Mouse (Mus musculus) embryonic facial prominence, embryonic 12.5 days (tissue): ENCODE results near the gene Chka. TPM values are rescaled to one million over a fixed set of nuclear protein-coding genes. Genes with fewer than 3 reads are reported as not detected.

Experiments
- ATAC-seq: fragments of 200-750 bp; cut with Nextera tagmentation; 2 replicates; pipeline ENCODE4 v1.8.0; 2017; ENCODE audit not compliant: insufficient number of reproducible peaks, insufficient read depth, low FRiP score, low TSS enrichment
- H3K27ac ChIP-seq: fragments of 300-500 bp; sonication (generic); 2 replicates; pipeline ENCODE4 v1.5.1; 2016; ENCODE audit warnings: mild to moderate bottlenecking
- H3K27me3 ChIP-seq: fragments of 300-500 bp; sonication (generic); 2 replicates; pipeline ENCODE4 v1.6.1; 2016; ENCODE audit warnings: mild to moderate bottlenecking, moderate library complexity
- H3K36me3 ChIP-seq: fragments of 300-500 bp; sonication (generic); 2 replicates; pipeline ENCODE4 v1.6.1; 2016; ENCODE audit warnings: mild to moderate bottlenecking
- H3K4me1 ChIP-seq: fragments of 300-500 bp; sonication (generic); 2 replicates; pipeline ENCODE4 v1.6.1; 2016
- H3K4me2 ChIP-seq: fragments of 300-500 bp; sonication (generic); replicated peaks from 2 replicates; pipeline ENCODE4 v1.6.1; 2016; ENCODE audit warnings: mild to moderate bottlenecking, moderate library complexity
- H3K4me3 ChIP-seq: fragments of 300-500 bp; sonication (generic); 2 replicates; pipeline ENCODE4 v1.5.1; 2016; ENCODE audit warnings: mild to moderate bottlenecking
- H3K9ac ChIP-seq: fragments of 300-500 bp; sonication (generic); 2 replicates; pipeline ENCODE4 v1.6.1; 2016; ENCODE audit warnings: mild to moderate bottlenecking, moderate library complexity
- H3K9me3 ChIP-seq: fragments of 300-500 bp; sonication (generic); 2 replicates; pipeline ENCODE4 v1.6.1; 2016; ENCODE audit warnings: mild to moderate bottlenecking, moderate library complexity
- WGBS: fragments of 180-500 bp; shearing (Covaris S2); methylation state at CpG from one replicate; pipeline ENCODE4 v1.1.7; 2016; 5-methylcytosine and 5-hydroxymethylcytosine counted together
- polyA plus RNA-seq: library from polyadenylated mRNA; unstranded; fragments of >200 nt; fragmentation: Nextera tagmentation; extraction: Ambion mirVana; gene quantifications from 2 replicates; pipeline ENCODE4 v1.2.1, GENCODE M21; 2016

Gene Chka
- polyA plus RNA-seq, 1 experiment from 2014 or later = 64.2 TPM

DNA sequence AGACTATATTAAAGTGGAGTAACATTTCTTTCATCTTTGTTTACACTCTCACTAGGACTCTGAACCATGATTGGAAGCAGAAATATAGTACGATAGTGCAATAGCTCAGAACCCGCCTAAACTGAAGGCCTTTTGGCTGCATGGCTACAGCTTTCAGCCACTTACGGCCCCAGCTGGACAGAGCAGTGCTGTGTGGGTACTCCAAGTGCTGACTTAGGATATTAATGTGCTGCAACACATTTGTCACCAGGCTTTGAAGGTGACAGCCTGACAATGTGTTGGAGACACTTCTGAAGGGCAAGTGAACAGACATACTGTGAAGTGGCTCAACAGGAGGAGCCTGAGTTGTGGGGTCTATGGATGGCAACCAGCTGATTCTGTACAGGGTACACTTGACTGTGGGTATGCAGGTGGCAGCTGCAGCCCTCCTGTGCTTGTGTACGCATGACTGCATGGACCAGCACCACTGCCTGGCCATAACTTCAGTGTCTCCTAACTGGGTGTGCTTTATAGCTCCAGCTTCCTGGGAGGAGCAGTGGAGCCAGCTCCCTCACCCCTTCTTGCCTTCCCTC lies 42.1 kb downstream of the Chka start:
- Histone ChIP-seq H3K27me3 (no peaks in the 10 kb centered on the region), H3K4me2 (no peak overlapping the region), H3K27ac (no peak overlapping the region), H3K4me1 (no peaks in the 10 kb centered on the region), H3K9ac (no peak overlapping the region), H3K9me3 (no peaks in the 10 kb centered on the region), H3K4me3 (no peak overlapping the region), H3K36me3 (peaks cover 92% of the 10 kb centered on the region)
- WGBS = 92% methylated on average over 4 of the region's 4 CpGs
- no peak for ATAC-seq

DNA sequence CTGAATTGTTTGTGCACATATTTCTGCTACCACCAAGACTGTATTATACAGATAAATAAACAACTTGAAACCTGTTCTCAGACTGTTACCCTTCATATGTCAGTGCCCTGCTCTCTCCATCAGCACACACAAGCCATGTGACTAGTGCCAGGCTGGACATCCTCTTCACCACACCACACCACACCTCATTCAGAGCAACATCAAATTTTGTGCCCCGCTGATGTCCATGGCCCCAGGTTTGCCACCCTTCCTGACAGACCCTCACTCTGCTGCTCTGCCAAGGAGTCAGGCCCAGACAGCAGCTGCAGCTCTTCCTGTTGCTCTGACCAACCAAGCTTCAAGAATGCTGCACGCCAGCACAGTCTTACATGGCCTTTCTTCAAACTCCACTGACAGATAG lies 42.7 kb downstream of the Chka start:
- no peak for ATAC-seq
- H3K9me3 ChIP-seq = no peaks in the 10 kb centered on the region
- no peak overlapping the region for H3K4me3 ChIP-seq
- peaks cover 91% of the 10 kb centered on the region for H3K36me3 ChIP-seq
- 87% methylated on average over 2 of the region's 2 CpGs for WGBS
- H3K27me3 ChIP-seq = no peaks in the 10 kb centered on the region
- H3K4me2 ChIP-seq = no peak overlapping the region
- no peak overlapping the region; the same call in 1 of the 2 replicates for H3K27ac ChIP-seq
- H3K4me1 ChIP-seq = no peaks in the 10 kb centered on the region
- no peak overlapping the region for H3K9ac ChIP-seq

DNA sequence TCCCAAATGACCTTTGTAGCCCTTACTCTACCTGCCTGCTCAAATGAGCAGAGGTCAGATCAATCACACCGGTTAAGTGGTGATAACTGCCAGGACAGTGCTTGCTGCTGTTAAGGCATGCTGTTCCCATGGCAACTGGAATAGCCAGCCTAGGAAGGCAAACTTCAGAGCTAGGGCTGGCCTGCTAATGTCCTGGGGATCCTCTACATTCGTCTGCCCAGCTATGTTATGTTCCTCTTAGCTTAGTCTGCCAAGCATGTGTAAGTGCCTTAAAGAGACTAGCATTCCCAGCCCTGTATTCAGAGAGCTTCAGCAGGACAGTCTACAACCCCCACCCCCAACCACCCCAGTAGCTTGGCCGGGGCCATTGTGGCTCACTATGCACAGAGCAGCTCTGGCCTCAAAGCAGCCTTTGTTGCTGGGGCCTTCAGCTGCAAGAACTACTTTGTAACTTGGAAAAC lies 43.6 kb downstream of the Chka start:
- Histone ChIP-seq H3K9me3 (no peaks in the 10 kb centered on the region), H3K4me3 (no peak overlapping the region), H3K36me3 (peaks cover 89% of the 10 kb centered on the region), H3K27me3 (no peaks in the 10 kb centered on the region), H3K4me1 (no peaks in the 10 kb centered on the region), H3K9ac (no peak overlapping the region), H3K27ac (0 out of 2 replicates have a peak overlapping the region, but pooled peaks have one; percentile 12), H3K4me2 (no peak overlapping the region)
- WGBS = 27% methylated on average over 3 of the region's 3 CpGs
- no peak for ATAC-seq

DNA sequence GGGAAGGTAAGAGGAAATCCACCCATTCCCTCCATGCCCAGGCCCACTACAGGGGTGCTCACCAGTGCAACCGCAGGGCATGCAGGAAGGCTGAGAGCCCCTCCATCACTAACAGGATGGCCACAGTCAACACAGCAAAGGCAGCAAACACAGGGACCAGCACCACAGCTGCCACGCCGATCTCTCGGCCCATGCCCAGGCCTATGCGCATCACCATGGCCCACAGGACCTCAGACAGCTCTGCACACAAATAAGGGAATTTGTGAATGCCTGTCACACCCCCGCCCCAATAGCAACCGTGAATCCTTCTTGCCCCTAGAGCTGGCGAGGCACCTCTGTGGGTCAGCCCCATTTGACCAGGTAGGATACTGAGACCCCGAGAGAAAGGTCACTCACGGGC lies 44.6 kb downstream of the Chka start:
- H3K9ac ChIP-seq = no peak overlapping the region

DNA sequence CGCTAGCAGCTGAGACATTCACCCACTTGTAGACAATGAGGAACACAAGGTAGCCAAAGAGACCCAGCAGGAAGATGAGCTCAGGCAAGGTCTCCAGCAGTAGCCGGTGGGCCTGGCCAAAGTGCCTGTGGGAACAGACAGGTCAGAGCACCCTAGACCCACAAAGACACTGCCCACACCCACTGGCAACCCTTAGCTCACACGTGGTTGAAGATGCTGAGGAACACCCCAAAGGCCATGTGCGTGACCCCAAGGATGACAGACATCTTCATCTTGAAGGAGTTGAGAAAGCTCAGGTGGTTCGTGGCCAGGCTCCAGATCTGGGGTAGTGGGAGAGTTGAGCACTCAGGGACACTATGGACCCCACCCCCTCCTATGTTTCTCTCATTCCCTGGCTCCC lies 46.0 kb downstream of the Chka start:
- 91% methylated on average over 5 of the region's 5 CpGs for WGBS
- peaks cover 83% of the 10 kb centered on the region for H3K36me3 ChIP-seq

More for the DNA sequence above, 44.6 kb downstream of the Chka start:
- Histone ChIP-seq H3K4me3 (no peak overlapping the region), H3K4me1 (no peaks in the 10 kb centered on the region), H3K27ac (no peak overlapping the region), H3K9me3 (no peaks in the 10 kb centered on the region), H3K4me2 (no peak overlapping the region), H3K27me3 (no peaks in the 10 kb centered on the region), H3K36me3 (peaks cover 83% of the 10 kb centered on the region)
- WGBS = 90% methylated on average over 10 of the region's 10 CpGs
- no peak for ATAC-seq

DNA sequence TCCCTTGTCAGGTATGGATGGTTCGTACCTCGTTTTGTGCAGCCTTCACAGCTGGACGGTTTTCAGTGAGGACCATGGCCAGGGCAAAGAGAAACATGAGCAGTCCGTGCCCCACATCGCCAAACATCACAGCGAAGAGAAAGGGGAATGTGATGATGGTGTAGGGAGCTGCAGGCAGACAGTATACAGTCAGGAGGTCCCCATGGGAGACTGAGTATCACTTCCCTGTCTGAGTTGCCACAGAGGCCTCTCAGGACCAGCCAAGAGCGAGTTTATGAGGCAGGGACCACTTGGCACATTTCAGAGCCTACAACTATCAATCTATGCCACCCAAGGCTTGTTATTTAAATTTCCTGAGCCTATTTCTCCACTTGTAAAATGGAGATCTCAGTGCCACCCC lies 47.4 kb downstream of the Chka start:
- no peaks in the 10 kb centered on the region for H3K27me3 ChIP-seq
- no peaks in the 10 kb centered on the region for H3K9me3 ChIP-seq
- H3K9ac ChIP-seq = no peak overlapping the region
- H3K4me2 ChIP-seq = no peak overlapping the region
- H3K4me1 ChIP-seq = peaks cover 2% of the 10 kb centered on the region
- H3K4me3 ChIP-seq = no peak overlapping the region
- 80% methylated on average over 7 of the region's 7 CpGs for WGBS
- H3K36me3 ChIP-seq = peaks cover 81% of the 10 kb centered on the region
- ATAC-seq = no peak
- H3K27ac ChIP-seq = no peak overlapping the region

More for the DNA sequence above, 46.0 kb downstream of the Chka start:
- Histone ChIP-seq H3K4me2 (no peak overlapping the region), H3K4me1 (no peaks in the 10 kb centered on the region), H3K27ac (no peak overlapping the region), H3K9ac (no peak overlapping the region), H3K4me3 (no peak overlapping the region), H3K27me3 (no peaks in the 10 kb centered on the region), H3K9me3 (no peaks in the 10 kb centered on the region)
- ATAC-seq = no peak

DNA sequence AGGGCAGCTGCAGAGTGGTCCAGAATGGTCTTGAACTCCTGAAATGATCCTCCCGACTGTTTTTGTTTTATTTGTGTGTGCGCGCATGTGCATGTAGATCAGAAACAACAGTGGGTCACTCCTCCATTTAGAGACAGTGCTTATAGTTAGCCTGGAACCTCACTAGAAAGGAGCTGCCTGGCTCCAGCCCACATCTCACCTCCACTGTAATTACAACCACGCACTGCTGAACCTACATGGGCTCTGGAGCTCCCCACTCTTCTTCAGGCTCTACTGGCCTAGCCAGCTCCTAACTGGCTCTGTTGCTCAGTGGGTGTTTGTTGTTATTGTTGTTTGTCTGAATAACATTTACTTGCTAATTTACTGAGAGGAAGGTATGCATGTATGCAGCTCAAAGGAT lies 48.0 kb downstream of the Chka start:
- no peak overlapping the region for H3K27ac ChIP-seq
- H3K9me3 ChIP-seq = no peaks in the 10 kb centered on the region
- 89% methylated on average over 4 of the region's 4 CpGs for WGBS
- H3K9ac ChIP-seq = no peak overlapping the region
- no peak overlapping the region for H3K4me3 ChIP-seq
- no peak for ATAC-seq
- H3K4me1 ChIP-seq = peaks cover 9% of the 10 kb centered on the region
- H3K36me3 ChIP-seq = peaks cover 74% of the 10 kb centered on the region
- no peak overlapping the region for H3K4me2 ChIP-seq
- H3K27me3 ChIP-seq = no peaks in the 10 kb centered on the region

DNA sequence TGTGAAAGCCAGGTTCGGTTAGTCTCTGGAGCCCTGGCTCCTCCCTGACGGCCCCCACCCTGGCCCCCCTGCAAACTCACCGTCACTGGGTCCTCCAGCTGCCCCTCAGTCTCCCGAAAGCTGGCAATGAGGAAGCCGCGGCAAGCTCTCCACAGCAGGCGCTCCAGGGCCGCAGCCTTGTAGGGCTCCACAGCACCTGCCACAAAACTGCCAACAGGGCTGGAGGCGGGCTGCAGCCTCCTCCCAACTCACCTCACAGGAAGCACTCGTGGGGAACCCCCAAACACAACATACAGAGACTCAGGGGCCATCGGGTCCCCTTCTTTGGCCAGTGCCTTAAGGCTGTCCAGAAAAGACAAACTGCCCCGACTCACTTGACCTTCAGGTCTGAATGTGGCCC lies 51.4 kb downstream of the Chka start:
- peaks cover 42% of the 10 kb centered on the region for H3K36me3 ChIP-seq
- H3K4me2 ChIP-seq = no peak overlapping the region
- no peak overlapping the region for H3K27ac ChIP-seq
- peaks cover 36% of the 10 kb centered on the region for H3K4me1 ChIP-seq
- no peak overlapping the region for H3K9ac ChIP-seq
- WGBS = 80% methylated on average over 12 of the region's 12 CpGs
- H3K4me3 ChIP-seq = no peak overlapping the region
- no peaks in the 10 kb centered on the region for H3K27me3 ChIP-seq
- H3K9me3 ChIP-seq = no peaks in the 10 kb centered on the region
- ATAC-seq = no peak

DNA sequence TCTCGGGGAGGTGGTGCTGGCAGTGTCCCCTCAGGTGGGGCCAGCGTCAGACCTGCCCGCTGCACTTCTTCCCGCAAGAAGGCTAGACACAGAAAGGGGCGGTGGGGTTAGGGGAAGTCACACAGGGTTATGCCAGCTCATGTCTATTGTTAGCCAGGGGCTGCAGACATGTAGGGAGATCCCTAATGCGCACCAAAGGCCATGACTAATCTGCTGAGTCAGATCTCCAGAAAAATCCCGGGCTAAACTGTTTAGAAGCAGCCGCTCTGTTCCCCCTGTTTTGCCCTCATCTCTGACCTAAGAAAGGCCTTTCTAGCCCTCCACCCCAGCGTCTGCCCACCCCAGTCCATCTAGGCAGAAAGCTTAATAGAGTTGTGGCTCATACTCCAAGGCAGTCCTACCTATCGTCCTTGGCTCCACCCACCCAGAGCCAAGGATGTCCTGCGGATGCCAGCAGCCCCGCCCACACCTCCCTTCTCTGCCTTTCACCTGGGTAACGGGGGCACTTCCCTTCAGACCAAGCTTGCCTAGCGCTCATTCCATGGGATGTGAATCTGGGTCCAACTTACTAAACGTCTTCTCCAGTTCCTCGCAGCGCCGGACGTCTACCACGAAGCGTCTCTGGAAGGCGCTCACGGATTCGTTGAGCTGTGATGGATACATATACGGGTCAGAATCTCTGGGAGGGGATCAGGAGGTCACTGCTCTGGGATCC lies 52.2 kb downstream of the Chka start:
- H3K27ac ChIP-seq = no peak overlapping the region
- 64% methylated on average over 25 of the region's 25 CpGs for WGBS
- H3K9me3 ChIP-seq = no peaks in the 10 kb centered on the region
- peak overlapping the region; percentile 11; the same call in 1 of the 2 replicates for H3K4me2 ChIP-seq
- H3K4me3 ChIP-seq = no peak overlapping the region
- no peaks in the 10 kb centered on the region for H3K27me3 ChIP-seq
- H3K4me1 ChIP-seq = peaks cover 38% of the 10 kb centered on the region
- no peak overlapping the region for H3K9ac ChIP-seq
- ATAC-seq = no peak
- H3K36me3 ChIP-seq = peaks cover 43% of the 10 kb centered on the region

DNA sequence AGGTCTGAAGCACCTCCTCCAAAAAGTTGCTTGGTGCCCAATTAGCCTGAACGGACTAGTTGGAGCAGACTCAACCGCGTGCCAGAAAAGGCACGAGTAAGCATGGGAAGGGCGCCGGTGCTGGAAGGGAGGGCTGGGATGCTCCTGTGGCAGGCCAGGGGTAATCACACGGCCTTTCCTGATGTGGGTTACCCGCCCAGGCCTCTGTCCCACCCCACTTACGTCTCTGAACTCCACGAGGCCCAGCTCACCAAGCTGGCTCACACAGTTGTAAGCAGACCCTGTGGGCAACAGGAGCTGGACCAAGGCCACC lies 52.7 kb downstream of the Chka start:
- Histone ChIP-seq H3K4me1 (peaks cover 38% of the 10 kb centered on the region), H3K27me3 (no peaks in the 10 kb centered on the region), H3K9me3 (no peaks in the 10 kb centered on the region), H3K4me2 (peak overlapping the region; percentile 60), H3K27ac (no peak overlapping the region), H3K4me3 (no peak overlapping the region), H3K36me3 (peaks cover 44% of the 10 kb centered on the region), H3K9ac (no peak overlapping the region)
- 57% methylated on average over 10 of the region's 10 CpGs for WGBS
- no peak for ATAC-seq

DNA sequence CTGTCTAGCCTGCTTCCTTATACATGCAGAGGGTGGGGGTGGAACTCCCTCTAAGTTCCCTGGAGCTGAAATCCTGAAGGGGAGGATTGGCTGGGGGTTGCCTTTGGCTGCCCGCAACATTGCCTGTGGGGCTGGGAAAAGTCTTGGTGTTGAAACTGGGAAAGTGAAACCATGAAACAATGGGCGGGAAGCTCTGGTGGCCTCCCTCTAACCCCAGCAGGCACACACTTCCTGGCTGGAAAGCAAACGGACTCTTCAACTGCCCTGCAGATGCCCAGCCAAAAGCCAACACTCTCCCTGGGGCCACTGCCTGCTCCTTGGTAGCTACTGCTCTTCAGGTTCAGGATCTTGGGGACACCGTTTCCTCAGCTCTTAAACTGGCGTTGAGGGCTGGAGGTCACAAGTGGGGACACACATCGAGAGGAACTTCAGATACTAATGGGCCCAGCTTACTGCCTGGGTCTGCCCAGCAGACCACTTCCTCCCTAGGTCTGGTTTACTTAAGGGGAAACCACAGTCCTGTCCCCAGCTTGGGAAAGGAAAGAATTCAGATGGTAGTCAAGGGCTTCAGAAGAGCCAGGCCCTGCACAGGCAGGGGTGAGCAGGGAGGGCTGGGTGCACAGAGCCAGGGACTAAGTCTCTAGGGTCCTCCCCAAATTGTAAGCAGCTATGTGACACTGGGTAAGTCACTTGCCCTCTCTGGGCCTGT lies 53.8 kb downstream of the Chka start:
- no peak for ATAC-seq
- peak overlapping the region; percentile 56 for H3K4me3 ChIP-seq
- 16% methylated on average over 6 of the region's 6 CpGs for WGBS
- H3K9me3 ChIP-seq = no peaks in the 10 kb centered on the region
- H3K9ac ChIP-seq = peak overlapping the region; percentile 31
- no peaks in the 10 kb centered on the region for H3K27me3 ChIP-seq
- peak overlapping the region; percentile 60 for H3K4me2 ChIP-seq
- H3K4me1 ChIP-seq = peaks cover 38% of the 10 kb centered on the region
- H3K36me3 ChIP-seq = peaks cover 48% of the 10 kb centered on the region
- peak overlapping the region; percentile 77 for H3K27ac ChIP-seq

DNA sequence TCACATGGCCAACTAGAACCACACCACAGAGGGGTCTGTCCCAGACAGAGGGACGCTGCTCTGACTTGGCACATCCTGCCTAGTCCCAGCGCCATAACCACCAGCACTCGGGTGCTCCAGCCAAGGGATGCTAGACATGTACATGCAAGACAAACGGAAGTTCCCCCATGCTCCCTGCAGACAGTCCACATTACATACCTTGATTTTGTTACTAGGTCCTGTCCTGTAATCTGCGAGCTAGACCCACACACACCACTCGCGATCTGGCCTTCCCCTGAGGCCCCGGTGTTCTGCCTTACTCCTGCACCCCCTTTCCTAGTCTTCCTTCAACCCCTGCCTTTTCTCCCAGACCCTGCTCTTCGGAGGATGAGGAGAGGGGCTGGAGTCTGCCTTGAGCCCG lies 54.8 kb downstream of the Chka start:
- no peak for ATAC-seq
- H3K36me3 ChIP-seq = peaks cover 49% of the 10 kb centered on the region
- peak overlapping the region; percentile 56 for H3K4me3 ChIP-seq
- peak overlapping the region; percentile 60 for H3K4me2 ChIP-seq
- 32% methylated on average over 10 of the region's 10 CpGs for WGBS
- H3K9ac ChIP-seq = peak overlapping the region; percentile 61
- H3K9me3 ChIP-seq = no peaks in the 10 kb centered on the region
- H3K4me1 ChIP-seq = peaks cover 38% of the 10 kb centered on the region
- H3K27me3 ChIP-seq = no peaks in the 10 kb centered on the region
- H3K27ac ChIP-seq = peak overlapping the region; percentile 77
